Mouse (Mus musculus) E14TG2a.4 (cell line): ENCODE results near the gene Ndufs7.

Source experiments
- CTCF ChIP-seq: conservative IDR thresholded peaks from 2 replicates; pipeline ENCODE4 v1.5.1; 2014; ENCODE audit warnings: low read length
- NANOG ChIP-seq: IDR thresholded peaks from 2 replicates; pipeline ENCODE4 v1.6.1; 2014; ENCODE audit warnings: borderline replicate concordance, low read length, mixed read lengths
- POU5F1 ChIP-seq: IDR thresholded peaks from 2 replicates; pipeline ENCODE4 v1.6.1; 2014; ENCODE audit warnings: low read length, borderline replicate concordance

DNA sequence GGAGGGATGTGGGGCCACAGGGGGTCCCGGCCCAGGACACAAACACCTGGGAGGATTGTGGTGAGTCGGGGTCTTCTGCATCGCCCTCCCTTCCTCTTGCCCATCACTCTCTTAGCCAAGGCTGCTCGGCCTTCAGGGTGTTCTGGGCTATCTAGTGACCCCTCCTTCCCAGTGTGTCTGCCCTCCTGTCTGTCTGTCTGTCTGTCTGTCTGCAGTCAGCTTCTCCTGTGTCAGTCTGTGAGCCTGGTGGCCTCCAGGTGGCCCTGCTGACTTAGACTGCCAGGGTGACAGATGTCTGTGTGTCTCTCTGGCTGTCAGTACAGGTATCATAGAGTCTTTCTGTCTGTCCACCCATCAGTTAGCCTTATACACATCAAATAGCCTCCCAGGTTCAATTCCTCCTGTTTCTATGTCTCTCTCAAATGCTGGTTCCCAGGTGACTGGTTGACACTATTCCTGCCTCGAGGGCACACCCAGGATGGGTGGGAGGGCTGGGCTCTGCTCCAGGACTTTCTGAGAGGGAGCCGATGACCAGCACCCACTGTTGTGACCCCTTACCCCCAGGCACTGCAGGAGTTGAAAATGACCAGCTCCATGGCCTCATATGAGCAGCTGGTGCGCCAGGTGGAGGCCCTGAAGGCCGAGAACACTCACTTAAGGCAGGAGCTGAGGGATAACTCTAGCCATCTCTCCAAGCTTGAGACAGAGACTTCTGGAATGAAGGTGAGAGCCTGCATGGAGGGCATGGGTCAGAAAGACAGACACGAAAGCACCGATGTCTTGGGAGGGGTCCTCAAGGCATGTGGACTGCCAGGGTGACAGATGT is 52.5 kb downstream of the Ndufs7 start:
- TF ChIP-seq CTCF (no peak), NANOG (no peak), POU5F1 (no peak)
